Mouse (Mus musculus) MEL (cell line): Measurements from ENCODE around the gene Fanca. TPM values are rescaled to one million over a fixed set of nuclear protein-coding genes. Genes with fewer than 3 reads are reported as not detected.
"Not testable (repeated sequence)": the region's sequence is repeated elsewhere in the genome, so short reads cannot be mapped to it uniquely, and the experiment has no call there.

Experiments used
- DNase-seq: peaks from one replicate; pipeline ENCODE4 v3.0.0; 2011; ENCODE audit warnings: low read depth, low spot score
- H3K27ac ChIP-seq: 2 replicates; pipeline ENCODE4 v1.5.1; 2012; ENCODE audit warnings: low read depth, mild to moderate bottlenecking, control low read depth, low read length, moderate library complexity; ENCODE audit not compliant: control insufficient read depth
- H3K27me3 ChIP-seq, 2 experiments: fragments of 150-350 bp in 1 of 2; sonication (generic) in 1 of 2; 2 replicates each; pipeline ENCODE4 v1.6.1; 2012; ENCODE audit warnings: low read length in 2 of 2, mild to moderate bottlenecking in 2 of 2, improper control_type of control experiment in 1 of 2, moderate library complexity in 1 of 2; ENCODE audit not compliant: insufficient read depth in 2 of 2, control insufficient read depth in 1 of 2
- H3K36me3 ChIP-seq, 2 experiments: 2 replicates each; pipeline ENCODE4 v1.6.1; 2012 to 2014; ENCODE audit warnings: low read length in 2 of 2, improper control_type of control experiment in 1 of 2, inconsistent platforms in 1 of 2, mild to moderate bottlenecking in 1 of 2; ENCODE audit not compliant: insufficient read depth in 2 of 2, control insufficient read depth in 1 of 2
- H3K4me1 ChIP-seq, 2 experiments: fragments of 150-350 bp in 1 of 2; sonication (generic) in 1 of 2; 2 replicates each; pipeline ENCODE4 v1.6.1; 2012; ENCODE audit warnings: low read length in 2 of 2, improper control_type of control experiment in 1 of 2, mild to moderate bottlenecking in 1 of 2; ENCODE audit not compliant: insufficient read depth in 2 of 2, control insufficient read depth in 1 of 2
- H3K4me3 ChIP-seq, 2 experiments: fragments of 150-350 bp in 1 of 2; sonication (generic) in 1 of 2; 2 replicates each; pipeline ENCODE4 v1.5.1; 2012; ENCODE audit warnings: low read depth in 2 of 2, low read length in 2 of 2, mild to moderate bottlenecking in 2 of 2, moderate library complexity in 2 of 2, control low read depth in 1 of 2, improper control_type of control experiment in 1 of 2; ENCODE audit not compliant: control insufficient read depth in 1 of 2, insufficient read depth in 1 of 2
- H3K79me2 ChIP-seq: 2 replicates; pipeline ENCODE4 v1.6.1; 2012; ENCODE audit warnings: mild to moderate bottlenecking, low read length, moderate library complexity; ENCODE audit not compliant: control insufficient read depth, poor library complexity, insufficient read depth
- H3K9ac ChIP-seq: 2 replicates; pipeline ENCODE4 v1.6.1; 2012; ENCODE audit warnings: low read depth, mild to moderate bottlenecking, control low read depth, low read length, moderate library complexity; ENCODE audit not compliant: control insufficient read depth, poor library complexity, severe bottlenecking
- H3K9me3 ChIP-seq: fragments of 150-350 bp; sonication (generic); replicated peaks from 2 replicates; pipeline ENCODE4 v1.6.1; 2012; ENCODE audit warnings: mild to moderate bottlenecking, low read length, improper control_type of control experiment, moderate library complexity; ENCODE audit not compliant: insufficient read depth
- BHLHE40 ChIP-seq: IDR thresholded peaks from 2 replicates; pipeline ENCODE4 v1.6.1; 2012; ENCODE audit warnings: low read depth, mild to moderate bottlenecking, inconsistent platforms, low read length, improper control_type of control experiment, borderline replicate concordance
- CHD1 ChIP-seq: IDR thresholded peaks from 2 replicates; pipeline ENCODE4 v1.6.1; 2012; ENCODE audit warnings: low read depth, mild to moderate bottlenecking, inconsistent platforms, low read length, improper control_type of control experiment
- MXI1 ChIP-seq: IDR thresholded peaks from 2 replicates; pipeline ENCODE4 v1.6.1; 2011; ENCODE audit warnings: mild to moderate bottlenecking, low read depth, low read length, improper control_type of control experiment
- MYB ChIP-seq: IDR thresholded peaks from 2 replicates; pipeline ENCODE4 v1.6.1; 2011; ENCODE audit warnings: mild to moderate bottlenecking, low read depth, low read length, improper control_type of control experiment
- MYC ChIP-seq: IDR thresholded peaks from 2 replicates; pipeline ENCODE4 v1.6.1; 2011; ENCODE audit warnings: low read depth, mild to moderate bottlenecking, low read length, improper control_type of control experiment, moderate library complexity
- NELFE ChIP-seq: IDR thresholded peaks from 2 replicates; pipeline ENCODE4 v1.6.1; 2011; ENCODE audit warnings: low read depth, low read length, improper control_type of control experiment
- POLR2AphosphoS2 ChIP-seq: IDR thresholded peaks from 2 replicates; pipeline ENCODE4 v1.6.1; 2011; ENCODE audit warnings: low read length, improper control_type of control experiment
- RAD21 ChIP-seq: IDR thresholded peaks from 2 replicates; pipeline ENCODE4 v1.6.1; 2011; ENCODE audit warnings: mild to moderate bottlenecking, low read depth, low read length, improper control_type of control experiment
- RCOR1 ChIP-seq: IDR thresholded peaks from 2 replicates; pipeline ENCODE4 v1.6.1; 2012; ENCODE audit warnings: low read depth, mild to moderate bottlenecking, inconsistent platforms, low read length, improper control_type of control experiment
- SMC3 ChIP-seq: IDR thresholded peaks from 2 replicates; pipeline ENCODE4 v1.6.1; 2011; ENCODE audit warnings: low read depth, low read length, improper control_type of control experiment
- TCF12 ChIP-seq: IDR thresholded peaks from 2 replicates; pipeline ENCODE4 v1.6.1; 2014; ENCODE audit warnings: low read depth, mild to moderate bottlenecking, inconsistent platforms, low read length, improper control_type of control experiment, moderate library complexity
- UBTF ChIP-seq: IDR thresholded peaks from 2 replicates; pipeline ENCODE4 v1.6.1; 2012; ENCODE audit warnings: low read depth, mild to moderate bottlenecking, inconsistent platforms, low read length, improper control_type of control experiment, moderate library complexity, borderline replicate concordance; ENCODE audit not compliant: insufficient read depth
- USF1 ChIP-seq: IDR thresholded peaks from 2 replicates; pipeline ENCODE4 v1.6.1; 2014; ENCODE audit warnings: low read depth, mild to moderate bottlenecking, inconsistent platforms, low read length, improper control_type of control experiment, moderate library complexity
- USF2 ChIP-seq, 2 experiments: IDR thresholded peaks; 2 replicates each; pipeline ENCODE4 v1.6.1; 2011 to 2012; ENCODE audit warnings: improper control_type of control experiment in 2 of 2, low read length in 2 of 2, borderline replicate concordance in 1 of 2, inconsistent platforms in 1 of 2, low read depth in 1 of 2, mild to moderate bottlenecking in 1 of 2; ENCODE audit not compliant: insufficient read depth in 1 of 2
- ZMIZ1 ChIP-seq: IDR thresholded peaks from 2 replicates; pipeline ENCODE4 v1.6.1; 2012; ENCODE audit warnings: low read depth, mild to moderate bottlenecking, inconsistent platforms, low read length, improper control_type of control experiment, moderate library complexity
- ZNF384 ChIP-seq: IDR thresholded peaks from 2 replicates; pipeline ENCODE4 v1.6.1; 2012; ENCODE audit warnings: low read depth, mild to moderate bottlenecking, inconsistent platforms, low read length, improper control_type of control experiment
- polyA plus RNA-seq, 2 experiments: library from polyadenylated mRNA; stranded (reverse) in 1 of 2; unstranded in 1 of 2; fragments of >175 nt in 1 of 2; fragments of >200 nt in 1 of 2; gene quantifications; 2 replicates each; pipeline versions ENCODE4 v1.2.1 to v1.2.4; 2012; ENCODE audit warnings: low replicate concordance in 2 of 2, low read depth in 1 of 2; ENCODE audit not compliant: insufficient read length in 2 of 2, insufficient read depth in 1 of 2, missing spikeins in 1 of 2
- total RNA-seq: library from RNA; depleted of rRNA; stranded (reverse); fragments of 300-350 nt; gene quantifications from 2 replicates; pipeline ENCODE4 v1.2.3, GENCODE M21; 2012

Gene Fanca
- total and polyA plus RNA-seq, 3 experiments = 32.2 to 75.9 TPM; not detected in 1

DNA sequence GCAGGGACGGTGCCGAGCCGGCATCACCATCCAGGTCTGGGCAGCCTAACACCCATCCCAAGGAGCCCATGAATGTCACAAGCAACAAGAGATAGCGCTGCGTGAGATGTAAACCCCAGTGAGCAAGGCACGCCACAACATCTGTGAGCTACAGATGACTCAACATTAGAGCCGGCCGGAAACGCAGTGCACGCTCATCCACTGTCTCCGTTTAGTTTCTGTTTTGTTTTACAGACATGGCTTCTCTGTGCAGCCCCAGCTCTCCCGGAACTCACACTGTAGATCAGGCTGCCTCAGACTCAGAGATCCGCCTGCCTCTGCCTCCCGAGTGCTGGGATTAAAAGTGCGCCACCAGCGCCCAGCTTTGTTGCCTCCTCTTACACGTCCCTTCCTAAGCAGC is 31.0 kb downstream of the Fanca start:
- Histone ChIP-seq H3K4me1 (no peaks in the 10 kb centered on the region), H3K9ac (no peak overlapping the region), H3K9me3 (no peaks in the 10 kb centered on the region), H3K79me2 (no peaks in the 10 kb centered on the region), H3K36me3 (no peaks in the 10 kb centered on the region), H3K4me3 (no peak overlapping the region), H3K27me3 (no peaks in the 10 kb centered on the region), H3K27ac (no peak overlapping the region)
- DNase-seq = no peak
- TF ChIP-seq TCF12 (no peak), NELFE (no peak), USF2 (IDR thresholded peaks at IDR 0.05; ENCODE audit: borderline replicate concordance in 1 of 2, insufficient read depth in 1 of 2, low read depth in 1 of 2, low read length in 2 of 2) (no peak), UBTF (no peak), MYC (no peak), ZMIZ1 (no peak), ZNF384 (no peak), RAD21 (no peak)
- TF ChIP-seq, all 39 proteins: peak for 0

DNA sequence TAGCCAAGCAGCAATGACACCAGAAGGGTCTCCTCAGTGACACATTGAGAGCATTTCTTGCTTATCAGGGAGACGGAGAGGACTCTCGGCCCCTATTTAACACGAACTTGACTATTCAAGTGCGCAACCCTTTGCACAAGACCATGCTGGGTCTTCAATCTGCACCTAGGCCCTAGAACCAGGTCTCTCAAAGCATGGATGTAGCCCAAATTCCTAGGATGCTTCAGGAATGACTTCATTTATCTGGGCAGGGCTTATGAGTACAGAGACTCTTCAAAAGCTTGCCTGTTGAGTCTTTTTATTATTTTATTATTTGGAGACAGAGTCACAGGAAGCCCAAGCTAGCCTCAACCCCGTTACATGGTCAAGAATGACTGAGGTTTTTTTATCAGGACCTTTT is 33.9 kb downstream of the Fanca start:
- Histone ChIP-seq H3K79me2 (no peaks in the 10 kb centered on the region), H3K36me3 (0 out of 4 replicates have a peak, but pooled peaks cover 0 to 2% of the 10 kb centered on the region in 2 experiments)

DNA sequence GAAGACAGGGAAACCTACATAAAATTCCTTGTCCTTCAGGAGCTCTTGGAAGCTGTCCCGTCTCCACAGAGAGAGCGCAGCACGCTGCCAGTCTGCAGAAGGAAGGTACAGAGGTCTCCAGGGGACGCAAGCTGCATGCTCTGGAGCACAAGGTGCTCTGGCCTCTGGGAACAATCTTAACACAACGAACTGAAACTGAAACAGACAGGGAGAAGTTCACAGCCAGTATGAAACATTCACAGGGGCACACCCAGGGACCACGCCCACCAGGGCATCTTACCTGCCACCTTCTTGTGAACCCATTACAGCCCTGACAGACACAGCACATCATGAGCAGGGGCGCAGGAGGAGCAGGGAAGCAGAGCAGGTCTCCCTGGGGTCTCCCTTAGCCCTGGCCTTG is 34.4 kb downstream of the Fanca start:
- H3K4me1 ChIP-seq = no peaks in the 10 kb centered on the region
- no peaks in the 10 kb centered on the region for H3K79me2 ChIP-seq
- no peak overlapping the region for H3K9ac ChIP-seq
- no peak for DNase-seq
- H3K9me3 ChIP-seq = no peaks in the 10 kb centered on the region
- no peak overlapping the region for H3K27ac ChIP-seq
- H3K36me3 ChIP-seq = 0 out of 4 replicates have a peak, but pooled peaks cover 0 to 2% of the 10 kb centered on the region in 2 experiments
- H3K27me3 ChIP-seq = no peaks in the 10 kb centered on the region
- TF ChIP-seq BHLHE40 (no peak), POLR2AphosphoS2 (no peak), UBTF (no peak), CHD1 (no peak)
- no peak overlapping the region for H3K4me3 ChIP-seq

More for the DNA sequence above, 33.9 kb downstream of the Fanca start:
- Histone ChIP-seq H3K27me3 (no peaks in the 10 kb centered on the region), H3K9me3 (no peaks in the 10 kb centered on the region), H3K4me1 (no peaks in the 10 kb centered on the region), H3K9ac (no peak overlapping the region), H3K27ac (no peak overlapping the region), H3K4me3 (no peak overlapping the region)
- TF ChIP-seq BHLHE40 (no peak), USF1 (no peak), RAD21 (no peak), SMC3 (no peak), NELFE (no peak), RCOR1 (no peak), MXI1 (no peak), TCF12 (no peak), MYB (no peak), POLR2AphosphoS2 (no peak)
- no peak for DNase-seq

DNA sequence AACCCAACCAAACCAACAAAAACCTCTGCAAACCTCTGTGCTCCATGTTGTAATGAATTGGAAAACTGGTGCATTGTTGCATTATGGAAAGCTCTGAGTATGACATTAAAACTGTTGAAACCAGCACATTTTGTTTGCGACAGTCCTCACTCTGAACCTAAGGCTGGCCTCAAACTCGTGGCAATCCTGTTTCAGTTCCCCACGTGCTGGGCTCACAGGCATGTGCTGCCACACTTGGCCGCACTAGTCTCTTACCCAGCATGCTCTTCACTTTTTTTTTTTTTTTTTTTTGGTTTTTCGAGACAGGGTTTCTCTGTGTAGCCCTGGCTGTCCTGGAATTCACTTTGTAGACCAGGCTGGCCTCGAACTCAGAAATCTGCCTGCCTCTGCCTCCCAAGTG is 35.4 kb downstream of the Fanca start:
- not testable (repeated sequence) for H3K9ac ChIP-seq, H3K79me2 ChIP-seq, H3K27me3 ChIP-seq, H3K27ac ChIP-seq, H3K4me3 ChIP-seq, H3K9me3 ChIP-seq, DNase-seq, H3K4me1 ChIP-seq, H3K36me3 ChIP-seq
